Mouse (Mus musculus): ENCODE measurements around the gene Hint1.

DNA sequence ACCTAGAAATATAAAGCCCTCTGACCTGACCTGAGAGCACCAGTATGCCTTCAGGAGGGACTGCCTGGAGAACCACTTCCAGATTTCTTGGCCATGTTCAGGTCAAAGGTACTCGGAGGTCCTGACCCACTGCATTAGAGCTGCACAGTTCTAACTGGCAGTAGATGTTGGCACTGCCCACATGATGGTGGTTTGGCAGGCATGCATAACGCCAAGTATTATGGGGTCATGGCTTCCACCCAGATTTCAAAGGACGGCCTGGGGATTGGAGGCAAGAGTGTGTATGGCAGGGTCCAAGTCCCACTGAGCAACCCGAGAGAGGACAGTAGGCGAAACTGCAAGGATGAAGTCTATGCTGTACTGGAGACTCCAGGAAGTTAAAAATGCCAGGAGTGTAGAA is 47.7 kb downstream of the Hint1 start:
- TF ChIP-seq CTCF (conservative IDR thresholded peaks at IDR 0.05 in 1 of 2, IDR thresholded peaks at IDR 0.05 in 1 of 2; ENCODE audit: low read depth in 2 of 2, low read length in 2 of 2) (no peak), E2F4 (IDR thresholded peaks at IDR 0.05; ENCODE audit: insufficient replicate concordance, low read depth, low read length) (no peak), POLR2A (IDR thresholded peaks at IDR 0.05; ENCODE audit: low read depth, low read length) (no peak), USF1 (IDR thresholded peaks at IDR 0.05; ENCODE audit: low read depth, low read length) (no peak), MYC (IDR thresholded peaks at IDR 0.05; ENCODE audit: low read depth, low read length) (no peak), POLR2AphosphoS2 (IDR thresholded peaks at IDR 0.05; ENCODE audit: low read depth, low read length) (no peak), MAX (IDR thresholded peaks at IDR 0.05; ENCODE audit: low read length) (no peak), ZMIZ1 (IDR thresholded peaks at IDR 0.05; ENCODE audit: low read depth, low read length) (no peak), ZNF384 (IDR thresholded peaks at IDR 0.05; ENCODE audit: low read depth, low read length) (no peak), MAZ (IDR thresholded peaks at IDR 0.05; ENCODE audit: low read depth, low read length) (no peak), ETS1 (conservative IDR thresholded peaks at IDR 0.05; ENCODE audit: low read depth, low read length) (no peak)

Measured in CH12.LX (cell line).